In genomic region chr6:147008148-147008547, GRCm38 (mm10) we compare ENCODE assay signal across 7 mouse cellular contexts. TPM values are rescaled to one million over a fixed set of nuclear protein-coding genes. Genes with fewer than 3 reads are reported as not detected.
A peak's percentile ranks its signal among the peaks of the same experiment; 100 is the strongest.
DNase-seq lines count a peak whose midpoint lies in the region; ATAC-seq and TF ChIP-seq lines count a peak whose summit lies in the region.

No protein-coding gene starts in this region.

- peak; percentile 71 for TF ChIP-seq CTCF in G1E (IDR thresholded peaks at IDR 0.05; ENCODE audit: low read depth, low read length)

- ATAC-seq in G1E (ENCODE audit: extremely low read depth, insufficient number of reproducible peaks, low FRiP score, poor library complexity, severe bottlenecking): peak; percentile 40; the same call in 1 of the 2 replicates

- H3K4me1 ChIP-seq in G1E (ENCODE audit: insufficient read depth, low read depth, low read length): no peaks in the 10 kb centered on the region

- peak; percentile 61 to 64 for DNase-seq in layer of hippocampus, postnatal 10 days (ENCODE audit: low spot score in 2 of 2)
- no peak for DNase-seq in layer of hippocampus, adult 9-11 months
- no peak for DNase-seq in G1E (ENCODE audit: low spot score)
- peak; percentile 73 for DNase-seq in adrenal gland, postnatal 10 days
- DNase-seq in embryo, embryonic 11 days: peak; percentile 63
- DNase-seq in lung, postnatal 10 days: peak; percentile 60
- peak; percentile 52 for DNase-seq in thymus, postnatal 0 days (ENCODE audit: low spot score)

- H3K36me3 ChIP-seq in G1E (replicated peaks): no peaks in the 10 kb centered on the region

- no peak overlapping the region for H3K4me3 ChIP-seq in G1E (ENCODE audit: low read depth, low read length)

- peaks cover 3% of the 10 kb centered on the region; the same call in 1 of the 2 replicates for H3K27me3 ChIP-seq in G1E (ENCODE audit: insufficient read depth, low read length)

- no peaks in the 10 kb centered on the region for H3K9me3 ChIP-seq in G1E (replicated peaks)

RNA-seq across cellular contexts. Expression of gene Rep15, which starts 24.2 kb away (rescaled TPM):
- total RNA-seq in layer of hippocampus, postnatal 10 days (2021): 1 to 10 TPM; 2.5 to 2.8 TPM
- not detected in 2 replicates for total RNA-seq in G1E (2014; fragmentation: Nextera tagmentation)
- total RNA-seq in G1E (2017): 0.05 and 0.12 TPM in 2 replicates
- polyA plus RNA-seq in G1E (2012): not detected in 2 replicates
- under 1 TPM; 0.72 to 0.97 TPM for total RNA-seq in adrenal gland, postnatal 10 days (2021)
- 0.30 and 0.42 TPM in 2 replicates for polyA plus RNA-seq in thymus, postnatal 0 days (2015; fragmentation: Nextera tagmentation; extraction: Ambion mirVana)

RNA-seq across cellular contexts. Expression of gene Mrps35, which starts 34.4 kb away (rescaled TPM):
- 10 to 100 TPM; 43.5 to 50.7 TPM for total RNA-seq in layer of hippocampus, postnatal 10 days (2021)
- total RNA-seq in G1E (2014; fragmentation: Nextera tagmentation) (46.1 and 53.2 TPM in 2 replicates), G1E (2017) (93.1 and 95.4 TPM in 2 replicates)
- polyA plus RNA-seq in G1E (2012): 11.2 and 17.6 TPM in 2 replicates
- total RNA-seq in adrenal gland, postnatal 10 days (2021): 100 to 1,000 TPM; 149 to 161 TPM
- 105 and 111 TPM in 2 replicates for polyA plus RNA-seq in thymus, postnatal 0 days (2015; fragmentation: Nextera tagmentation; extraction: Ambion mirVana)

RNA-seq across cellular contexts. Expression of gene 1700034J05Rik, which starts 53.9 kb away (rescaled TPM):
- not detected for total RNA-seq in layer of hippocampus, postnatal 10 days (2021)
- total RNA-seq in G1E (2014; fragmentation: Nextera tagmentation) (not detected in 2 replicates), G1E (2017) (0.11 TPM in 1 of 2 replicates, not detected in the other)
- polyA plus RNA-seq in G1E (2012): not detected in 2 replicates
- not detected for total RNA-seq in adrenal gland, postnatal 10 days (2021)
- not detected in 2 replicates for polyA plus RNA-seq in thymus, postnatal 0 days (2015; fragmentation: Nextera tagmentation; extraction: Ambion mirVana)

Comparison
In these comparisons a context has a peak if more than half of its experiments do, and no peak if none do; other contexts are left out.
1. DNase-seq: peak in layer of hippocampus, postnatal 10 days (2 of 2), adrenal gland, postnatal 10 days (single experiment), embryo, embryonic 11 days (single experiment), lung, postnatal 10 days (single experiment) and thymus, postnatal 0 days (single experiment); none in layer of hippocampus, adult 9-11 months (single experiment) and G1E (single experiment).